Mouse (Mus musculus) hindbrain, embryonic 16.5 days (tissue): ENCODE data around the gene Cd28. TPM values are rescaled to one million over a fixed set of nuclear protein-coding genes. Genes with fewer than 3 reads are reported as not detected.

Experiments used
- ATAC-seq: fragments of 200-750 bp; cut with Nextera tagmentation; 2 replicates; pipeline ENCODE4 v1.8.0; 2017; ENCODE audit warnings: moderate TSS enrichment, moderate library complexity
- H3K27ac ChIP-seq: fragments of 300-500 bp; sonication (generic); 2 replicates; pipeline ENCODE4 v1.5.1; 2014; ENCODE audit warnings: low read depth, mild to moderate bottlenecking, control low read depth, low read length, moderate library complexity
- H3K27me3 ChIP-seq: fragments of 300-500 bp; sonication (generic); replicated peaks from 2 replicates; pipeline ENCODE4 v1.6.1; 2014; ENCODE audit warnings: low read length; ENCODE audit not compliant: control insufficient read depth, insufficient read depth
- H3K36me3 ChIP-seq: fragments of 300-500 bp; sonication (generic); 2 replicates; pipeline ENCODE4 v1.6.1; 2014; ENCODE audit warnings: mild to moderate bottlenecking, low read length, moderate library complexity, mixed read lengths; ENCODE audit not compliant: control insufficient read depth, insufficient read depth
- H3K4me1 ChIP-seq: fragments of 300-500 bp; sonication (generic); 2 replicates; pipeline ENCODE4 v1.6.1; 2014; ENCODE audit warnings: low read depth, low read length; ENCODE audit not compliant: control insufficient read depth, insufficient read depth
- H3K4me2 ChIP-seq: fragments of 300-500 bp; sonication (generic); 2 replicates; pipeline ENCODE4 v1.6.1; 2014; ENCODE audit warnings: mild to moderate bottlenecking, low read length, control low read depth, moderate library complexity
- H3K4me3 ChIP-seq: fragments of 300-500 bp; sonication (generic); 2 replicates; pipeline ENCODE4 v1.5.1; 2014; ENCODE audit warnings: mild to moderate bottlenecking, low read length, control low read depth, moderate library complexity
- H3K9ac ChIP-seq: fragments of 300-500 bp; sonication (generic); 2 replicates; pipeline ENCODE4 v1.6.1; 2014; ENCODE audit warnings: low read depth, mild to moderate bottlenecking, control low read depth, low read length, moderate library complexity
- H3K9me3 ChIP-seq: fragments of 300-500 bp; sonication (generic); 2 replicates; pipeline ENCODE4 v1.6.1; 2014; ENCODE audit warnings: mild to moderate bottlenecking, low read length, moderate library complexity; ENCODE audit not compliant: control insufficient read depth
- WGBS: fragments of 180-500 bp; shearing (Covaris S2); extraction: QIAGEN DNeasy Blood & Tissue Kit; methylation state at CpG from one replicate; pipeline ENCODE4 v1.1.7; 2014; 5-methylcytosine and 5-hydroxymethylcytosine counted together
- polyA plus RNA-seq: library from polyadenylated mRNA; unstranded; fragments of >200 nt; fragmentation: Nextera tagmentation; extraction: Ambion mirVana; gene quantifications from 2 replicates; pipeline ENCODE4 v1.2.1, GENCODE M21; 2015

The Cd28 gene
- polyA plus RNA-seq, 1 experiment from 2014 or later = 0.16 TPM

GRCm38 (mm10) chr1:60757631-60758030 lies 41.0 kb downstream of the Cd28 start:
- Histone ChIP-seq H3K4me2 (no peak overlapping the region), H3K4me3 (no peak overlapping the region), H3K9me3 (no peaks in the 10 kb centered on the region), H3K36me3 (no peaks in the 10 kb centered on the region), H3K4me1 (no peaks in the 10 kb centered on the region), H3K27ac (no peak overlapping the region), H3K9ac (no peak overlapping the region), H3K27me3 (no peaks in the 10 kb centered on the region)
- ATAC-seq = no peak
- 97% methylated on average over 2 of the region's 2 CpGs for WGBS

DNA sequence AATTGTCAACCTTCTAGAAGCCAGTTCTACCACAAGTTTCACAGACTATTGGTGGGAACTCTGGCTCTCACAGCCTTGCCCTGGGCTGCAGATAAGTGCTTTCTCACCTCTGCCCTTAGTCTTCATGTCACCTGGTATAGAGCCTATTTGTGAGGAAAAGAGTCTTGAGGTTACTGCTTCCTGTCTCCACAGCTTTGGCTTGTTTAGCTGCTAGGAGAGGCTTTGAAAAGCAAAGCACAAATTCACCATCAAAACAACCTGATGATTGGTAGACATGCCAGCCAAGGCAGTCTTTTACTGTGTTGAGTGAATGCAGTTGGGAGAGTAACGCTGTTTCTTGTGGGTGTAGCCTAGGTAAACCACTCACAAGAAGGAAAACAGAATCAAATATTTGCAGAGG lies 41.6 kb downstream of the Cd28 start:
- H3K4me3 ChIP-seq = no peak overlapping the region
- H3K4me2 ChIP-seq = no peak overlapping the region
- H3K27me3 ChIP-seq = no peaks in the 10 kb centered on the region
- H3K4me1 ChIP-seq = no peaks in the 10 kb centered on the region
- no peak for ATAC-seq
- H3K27ac ChIP-seq = no peak overlapping the region
- no peaks in the 10 kb centered on the region for H3K36me3 ChIP-seq
- H3K9ac ChIP-seq = no peak overlapping the region
- 82% methylated on average over 1 of the region's 1 CpGs for WGBS
- no peaks in the 10 kb centered on the region for H3K9me3 ChIP-seq

GRCm38 (mm10) chr1:60759563-60760335 lies 43.1 kb downstream of the Cd28 start:
- Histone ChIP-seq H3K9me3 (no peaks in the 10 kb centered on the region), H3K4me2 (no peak overlapping the region), H3K36me3 (no peaks in the 10 kb centered on the region), H3K27me3 (no peaks in the 10 kb centered on the region), H3K4me3 (no peak overlapping the region), H3K27ac (no peak overlapping the region), H3K9ac (no peak overlapping the region), H3K4me1 (no peaks in the 10 kb centered on the region)
- 74% methylated on average over 7 of the region's 7 CpGs for WGBS
- ATAC-seq = no peak

DNA sequence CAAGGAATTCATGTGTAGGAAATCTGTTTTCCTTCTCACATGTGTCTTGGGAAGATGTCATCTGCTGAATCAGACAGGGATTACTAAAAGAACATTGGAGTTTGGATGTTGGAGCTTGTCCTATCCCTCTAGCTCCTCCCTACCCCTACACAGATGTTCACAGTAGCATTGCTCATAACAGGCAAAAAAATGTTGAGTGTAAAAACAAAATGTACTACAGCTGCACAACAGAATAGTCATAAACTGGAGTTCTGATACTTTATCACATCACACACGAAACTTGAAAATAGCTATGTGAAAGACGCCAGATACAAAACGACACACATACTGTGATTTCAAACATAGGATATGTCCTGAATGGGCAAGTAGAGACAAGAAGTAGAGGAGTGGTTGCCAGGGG lies 43.9 kb downstream of the Cd28 start:
- ATAC-seq = no peak
- H3K36me3 ChIP-seq = no peaks in the 10 kb centered on the region
- H3K4me1 ChIP-seq = no peaks in the 10 kb centered on the region
- no peak overlapping the region for H3K9ac ChIP-seq
- no peak overlapping the region for H3K27ac ChIP-seq
- no peak overlapping the region for H3K4me2 ChIP-seq
- H3K27me3 ChIP-seq = no peaks in the 10 kb centered on the region
- H3K9me3 ChIP-seq = no peaks in the 10 kb centered on the region
- no peak overlapping the region for H3K4me3 ChIP-seq
- WGBS = 91% methylated on average over 3 of the region's 3 CpGs

DNA sequence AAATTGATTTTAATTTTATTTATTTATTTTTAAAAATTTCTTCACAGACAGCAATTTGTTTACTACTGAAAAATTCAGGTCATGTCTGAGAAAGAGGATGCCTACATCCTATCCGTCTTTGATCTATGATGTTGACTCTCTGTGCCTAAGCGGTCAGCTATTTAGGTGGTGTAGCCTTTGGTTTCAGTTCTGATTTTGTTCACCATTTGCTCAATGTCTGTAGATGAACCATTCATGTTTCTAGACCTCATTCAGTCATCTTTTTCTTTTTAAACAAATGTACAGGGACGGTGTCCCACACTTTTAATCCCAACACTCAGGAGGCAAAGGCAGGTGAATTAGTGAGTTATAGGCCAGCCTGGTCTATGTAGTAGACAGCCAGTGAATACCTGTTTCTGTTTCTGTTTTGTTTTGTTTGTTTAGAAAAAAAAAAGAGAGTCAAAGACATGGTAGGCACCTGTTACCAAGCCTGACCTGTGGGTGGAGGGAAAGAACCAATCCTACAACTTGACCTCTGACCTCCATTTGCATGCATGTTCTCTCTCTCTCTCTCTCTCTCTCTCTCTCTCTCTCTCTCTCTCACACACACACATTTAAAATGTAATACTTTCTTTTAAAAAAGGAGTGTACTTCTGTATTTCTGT lies 45.0 kb downstream of the Cd28 start:
- no peaks in the 10 kb centered on the region for H3K27me3 ChIP-seq
- no peaks in the 10 kb centered on the region for H3K4me1 ChIP-seq
- no peak overlapping the region for H3K9ac ChIP-seq
- H3K4me2 ChIP-seq = no peak overlapping the region
- 98% methylated on average over 3 of the region's 3 CpGs for WGBS
- no peaks in the 10 kb centered on the region for H3K36me3 ChIP-seq
- no peaks in the 10 kb centered on the region for H3K9me3 ChIP-seq
- H3K4me3 ChIP-seq = no peak overlapping the region
- no peak for ATAC-seq
- H3K27ac ChIP-seq = no peak overlapping the region

GRCm38 (mm10) chr1:60762451-60762850 lies 45.9 kb downstream of the Cd28 start:
- Histone ChIP-seq H3K27ac (no peak overlapping the region), H3K4me3 (no peak overlapping the region), H3K27me3 (no peaks in the 10 kb centered on the region), H3K4me2 (no peak overlapping the region), H3K4me1 (no peaks in the 10 kb centered on the region), H3K9ac (no peak overlapping the region), H3K36me3 (no peaks in the 10 kb centered on the region), H3K9me3 (no peaks in the 10 kb centered on the region)
- no peak for ATAC-seq
- WGBS = 96% methylated on average over 1 of the region's 1 CpGs

DNA sequence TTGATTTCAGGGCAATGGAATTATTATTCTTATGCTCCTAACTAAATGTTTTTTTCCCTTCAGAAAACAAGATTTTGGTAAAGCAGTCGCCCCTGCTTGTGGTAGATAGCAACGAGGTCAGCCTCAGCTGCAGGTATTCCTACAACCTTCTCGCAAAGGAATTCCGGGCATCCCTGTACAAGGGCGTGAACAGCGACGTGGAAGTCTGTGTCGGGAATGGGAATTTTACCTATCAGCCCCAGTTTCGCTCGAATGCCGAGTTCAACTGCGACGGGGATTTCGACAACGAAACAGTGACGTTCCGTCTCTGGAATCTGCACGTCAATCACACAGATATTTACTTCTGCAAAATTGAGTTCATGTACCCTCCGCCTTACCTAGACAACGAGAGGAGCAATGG lies 46.3 kb downstream of the Cd28 start:
- 93% methylated on average over 20 of the region's 20 CpGs for WGBS
- H3K4me1 ChIP-seq = no peaks in the 10 kb centered on the region
- ATAC-seq = no peak

GRCm38 (mm10) chr1:60771771-60772170 lies 55.2 kb downstream of the Cd28 start:
- 90% methylated on average over 7 of the region's 7 CpGs for WGBS
- Histone ChIP-seq H3K36me3 (no peaks in the 10 kb centered on the region), H3K27ac (no peak overlapping the region), H3K9me3 (no peaks in the 10 kb centered on the region), H3K4me2 (no peak overlapping the region), H3K9ac (no peak overlapping the region), H3K4me3 (no peak overlapping the region), H3K27me3 (no peaks in the 10 kb centered on the region), H3K4me1 (no peaks in the 10 kb centered on the region)
- ATAC-seq = no peak

More for the DNA sequence above, 46.3 kb downstream of the Cd28 start:
- Histone ChIP-seq H3K36me3 (no peaks in the 10 kb centered on the region), H3K4me2 (no peak overlapping the region), H3K27ac (no peak overlapping the region), H3K9me3 (no peaks in the 10 kb centered on the region), H3K4me3 (no peak overlapping the region), H3K9ac (no peak overlapping the region), H3K27me3 (no peaks in the 10 kb centered on the region)

DNA sequence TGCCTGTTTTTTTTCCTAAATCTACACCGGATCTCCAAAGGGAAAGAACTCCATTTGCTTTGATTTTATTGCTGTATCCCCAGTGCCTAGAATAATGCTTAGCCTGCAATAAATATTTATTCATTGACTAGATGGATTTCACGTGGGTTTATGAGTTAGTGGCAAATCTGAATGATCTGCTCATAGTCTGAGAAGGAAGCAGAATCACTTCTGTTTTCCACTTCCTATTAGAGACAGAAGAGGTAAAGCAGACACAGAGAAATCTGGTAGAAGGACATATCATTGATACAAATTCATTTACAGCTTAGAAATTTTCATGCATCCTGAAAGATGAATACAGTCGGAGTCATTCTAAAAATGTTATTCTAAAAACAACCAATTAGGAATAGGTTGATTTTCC lies 56.6 kb downstream of the Cd28 start:
- H3K4me3 ChIP-seq = no peak overlapping the region
- H3K4me1 ChIP-seq = no peaks in the 10 kb centered on the region
- ATAC-seq = no peak
- H3K27ac ChIP-seq = no peak overlapping the region
- WGBS = 87% methylated on average over 3 of the region's 3 CpGs
- no peak overlapping the region for H3K4me2 ChIP-seq
- no peak overlapping the region for H3K9ac ChIP-seq
- no peaks in the 10 kb centered on the region for H3K9me3 ChIP-seq
- no peaks in the 10 kb centered on the region for H3K27me3 ChIP-seq
- no peaks in the 10 kb centered on the region for H3K36me3 ChIP-seq
